Mouse (Mus musculus): Measurements from ENCODE around the gene Rasl2-9.
A peak's percentile ranks its signal among the peaks of the same experiment; 100 is the strongest.
"Not testable (repeated sequence)": the region's sequence is repeated elsewhere in the genome, so short reads cannot be mapped to it uniquely, and the experiment has no call there.

The Rasl2-9 gene

GRCm38 (mm10) chr7:5080815-5081214, 44.9 kb downstream of the Rasl2-9 start:
- no peak for DNase-seq (ENCODE audit: low spot score)

- DNase-seq (ENCODE audit: low spot score): peak; percentile 95
These were observed 45.6 kb downstream of the Rasl2-9 start, which contains the start of gene Epn1 for GRCm38 (mm10) chr7:5080010-5080751. Gene Epn1 (plus strand): TSS chr7:5080235.

GRCm38 (mm10) chr7:5079365-5080009, 46.3 kb downstream of the Rasl2-9 start:
- DNase-seq (ENCODE audit: low spot score): not testable (repeated sequence)

GRCm38 (mm10) chr7:5076931-5077330, 48.8 kb downstream of the Rasl2-9 start:
- no peak for DNase-seq (ENCODE audit: low spot score)

GRCm38 (mm10) chr7:5074984-5075383, 50.8 kb downstream of the Rasl2-9 start:
- no peak for DNase-seq (ENCODE audit: low spot score)
